Mouse (Mus musculus) hindbrain, postnatal 0 days (tissue): ENCODE measurements at regions not wholly inside any gene's neighbourhood (a gene's known extent, or its start where the extent isn't known, plus 50 kb on each side); places are given as distances from the start of the nearest gene placed in this dataset.
A peak's percentile ranks its signal among the peaks of the same experiment; 100 is the strongest.

Experiments used
- ATAC-seq: fragments of 200-750 bp; cut with Nextera tagmentation; 2 replicates; pipeline ENCODE4 v1.8.0; 2017; ENCODE audit warnings: mild to moderate bottlenecking, moderate TSS enrichment, moderate library complexity
- DNase-seq: peaks from one replicate; pipeline ENCODE4 v3.0.0-alpha.2; 2015; ENCODE audit warnings: low spot score
- H3K27ac ChIP-seq: fragments of 300-500 bp; sonication (generic); 2 replicates; pipeline ENCODE4 v1.5.1; 2014; ENCODE audit warnings: mild to moderate bottlenecking
- H3K27me3 ChIP-seq: fragments of 300-500 bp; sonication (generic); 2 replicates; pipeline ENCODE4 v1.6.1; 2014; ENCODE audit warnings: low read length, mixed read lengths; ENCODE audit not compliant: insufficient read depth
- H3K36me3 ChIP-seq: fragments of 300-500 bp; sonication (generic); 2 replicates; pipeline ENCODE4 v1.6.1; 2014; ENCODE audit warnings: low read length, mixed read lengths; ENCODE audit not compliant: insufficient read depth
- H3K4me1 ChIP-seq: fragments of 300-500 bp; sonication (generic); 2 replicates; pipeline ENCODE4 v1.6.1; 2014; ENCODE audit warnings: antibody characterized with exemption, low read length, mixed read lengths; ENCODE audit not compliant: insufficient read depth
- H3K4me2 ChIP-seq: fragments of 300-500 bp; sonication (generic); 2 replicates; pipeline ENCODE4 v1.6.1; 2014; ENCODE audit warnings: low read depth, mild to moderate bottlenecking, low read length, moderate library complexity, mixed read lengths
- H3K4me3 ChIP-seq: fragments of 300-500 bp; sonication (generic); 2 replicates; pipeline ENCODE4 v1.5.1; 2014; ENCODE audit warnings: low read length
- H3K9ac ChIP-seq: fragments of 300-500 bp; sonication (generic); replicated peaks from 2 replicates; pipeline ENCODE4 v1.6.1; 2014; ENCODE audit warnings: mild to moderate bottlenecking, low read length, moderate library complexity, mixed read lengths
- H3K9me3 ChIP-seq: fragments of 300-500 bp; sonication (generic); 2 replicates; pipeline ENCODE4 v1.6.1; 2016; ENCODE audit warnings: low read length, mixed read lengths
- CTCF ChIP-seq: IDR thresholded peaks from 2 replicates; pipeline ENCODE4 v1.5.1; 2016; ENCODE audit warnings: antibody characterized with exemption, control low read depth, low read depth
- WGBS: fragments of 180-500 bp; shearing (Covaris S2); extraction: QIAGEN DNeasy Blood & Tissue Kit; methylation state at CpG from one replicate; pipeline ENCODE4 v1.1.7; 2014; 5-methylcytosine and 5-hydroxymethylcytosine counted together

DNA sequence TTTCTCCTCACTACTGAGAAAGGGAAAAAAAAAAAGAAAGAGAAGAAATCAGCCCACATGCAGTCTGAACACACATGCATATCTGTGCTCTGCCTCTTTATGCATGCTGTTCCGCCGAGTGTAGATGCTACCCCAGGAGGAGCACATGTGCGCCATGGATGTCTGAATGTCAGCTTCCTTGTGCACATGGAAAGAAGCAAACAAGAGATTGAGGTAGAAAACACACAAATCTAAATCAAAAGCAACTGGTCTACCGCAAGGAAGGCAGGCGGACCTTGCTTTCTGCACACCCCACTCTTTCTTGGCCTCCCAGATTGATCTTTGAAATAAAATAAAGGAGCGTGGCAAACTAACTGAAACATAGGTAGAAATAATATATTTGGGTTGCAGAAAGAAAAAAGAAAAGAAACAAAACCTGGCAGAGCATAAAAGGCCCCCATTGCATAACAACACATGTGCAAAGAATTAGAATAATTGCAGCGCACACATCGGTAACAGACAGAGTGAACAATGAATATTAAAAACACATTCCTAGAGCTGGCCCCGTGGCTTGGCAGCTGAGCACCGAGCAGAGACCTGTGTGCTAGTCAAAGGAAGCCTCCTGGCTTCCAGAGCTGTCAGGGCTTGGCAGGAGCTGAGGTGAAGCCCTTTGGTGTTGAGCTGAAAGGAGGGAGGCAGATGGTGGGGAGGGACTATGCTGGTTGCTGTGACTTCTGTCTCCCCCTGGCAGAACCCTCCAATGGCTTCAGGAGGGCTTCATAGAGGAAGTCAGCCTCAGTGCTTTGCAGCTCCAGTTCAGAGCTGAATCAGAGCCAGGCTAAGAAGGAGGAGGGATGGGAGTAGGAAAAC is 272.1 kb downstream of the Fzd1 start:
- Histone ChIP-seq H3K27ac (peak overlapping the region; percentile 73), H3K4me3 (no peak overlapping the region), H3K9ac (no peak overlapping the region), H3K36me3 (no peaks in the 10 kb centered on the region), H3K9me3 (no peaks in the 10 kb centered on the region), H3K4me2 (peak overlapping the region; percentile 3; the same call in 1 of the 2 replicates), H3K27me3 (no peaks in the 10 kb centered on the region), H3K4me1 (peaks cover 9% of the 10 kb centered on the region)
- TF ChIP-seq CTCF: peak; percentile 22; the same call in 1 of the 2 replicates
- ATAC-seq (peak; percentile 96), DNase-seq (peak; percentile 88)
- WGBS: 21% methylated on average over 10 of the region's 10 CpGs

GRCm38 (mm10) chr5:4484780-4485179 is 273.1 kb downstream of the Fzd1 start:
- Histone ChIP-seq H3K4me1 (peaks cover 9% of the 10 kb centered on the region), H3K36me3 (no peaks in the 10 kb centered on the region), H3K27me3 (no peaks in the 10 kb centered on the region), H3K4me2 (no peak overlapping the region), H3K27ac (peak overlapping the region; percentile 73), H3K9ac (no peak overlapping the region), H3K9me3 (no peaks in the 10 kb centered on the region), H3K4me3 (no peak overlapping the region)
- TF ChIP-seq CTCF: no peak
- DNase-seq: peak; percentile 37
- 0 out of 2 replicates have a peak, but pooled peaks have one; percentile 19 for ATAC-seq
- WGBS: 8% methylated on average over 6 of the region's 6 CpGs

GRCm38 (mm10) chr5:4484151-4484550 is 273.7 kb downstream of the Fzd1 start:
- Histone ChIP-seq H3K4me3 (no peak overlapping the region), H3K9me3 (no peaks in the 10 kb centered on the region), H3K27ac (peak overlapping the region; percentile 73), H3K9ac (no peak overlapping the region), H3K27me3 (no peaks in the 10 kb centered on the region), H3K4me2 (no peak overlapping the region), H3K36me3 (no peaks in the 10 kb centered on the region), H3K4me1 (peaks cover 9% of the 10 kb centered on the region)
- no peak for ATAC-seq
- DNase-seq: peak; percentile 7
- TF ChIP-seq CTCF: no peak
- WGBS: 58% methylated on average over 1 of the region's 1 CpGs

DNA sequence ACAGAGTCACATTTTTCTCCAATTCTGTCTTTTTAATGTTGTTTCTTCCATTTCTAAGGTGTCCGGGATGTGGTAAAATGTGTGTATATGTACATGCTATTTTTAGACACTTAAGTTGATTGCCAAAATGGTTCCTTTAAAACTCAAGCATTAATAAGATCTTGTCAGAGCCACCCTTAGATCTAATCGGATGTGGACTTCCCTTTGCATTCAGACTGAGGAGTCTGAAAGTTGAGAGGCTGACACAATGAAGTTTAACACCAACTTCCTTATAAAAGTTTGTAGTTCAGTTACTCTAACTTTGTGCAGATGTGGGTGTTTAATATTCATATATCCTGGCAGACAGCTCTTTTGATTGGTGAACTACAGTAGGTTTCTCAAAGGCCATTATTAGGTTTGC is 282.1 kb downstream of the Mterf1b start:
- Histone ChIP-seq H3K4me1 (no peaks in the 10 kb centered on the region), H3K27me3 (no peaks in the 10 kb centered on the region), H3K9ac (no peak overlapping the region), H3K36me3 (no peaks in the 10 kb centered on the region), H3K4me3 (no peak overlapping the region), H3K9me3 (no peaks in the 10 kb centered on the region), H3K27ac (no peak overlapping the region), H3K4me2 (no peak overlapping the region)
- DNase-seq (no peak), ATAC-seq (no peak)
- WGBS: 87% methylated on average over 2 of the region's 2 CpGs
- no peak for TF ChIP-seq CTCF
